Mouse (Mus musculus) liver, adult 2 months (tissue): Measurements from ENCODE around the gene Dnajc6.

ENCODE experiments used
- CTCF ChIP-seq: fragments of 200-500 bp; IDR thresholded peaks from 2 replicates; pipeline ENCODE4 v1.5.1; 2011; ENCODE audit warnings: low read depth, low read length, control low read depth
- POLR2A ChIP-seq: fragments of 200-500 bp; IDR thresholded peaks from 2 replicates; pipeline ENCODE4 v1.6.1; 2011; ENCODE audit warnings: low read length, control low read depth; ENCODE audit not compliant: insufficient read depth; ENCODE audit errors: extremely low read depth

- TF ChIP-seq CTCF: peak; percentile 70
- no peak for TF ChIP-seq POLR2A
These were observed 38.1 kb upstream of the Dnajc6 start for GRCm38 (mm10) chr4:101458341-101458740.
